Mouse (Mus musculus): Measurements from ENCODE around the gene Aqp12. TPM values are rescaled to one million over a fixed set of nuclear protein-coding genes. Genes with fewer than 3 reads are reported as not detected.

The Aqp12 gene
- total RNA-seq, 2 experiments from 2014 or later: not detected

GRCm38 (mm10) chr1:93013367-93013766, 7.2 kb downstream of the Aqp12 start:
- no peak for DNase-seq
- intact Hi-C loops (cut with DNase I): no loop called here

GRCm38 (mm10) chr1:93014460-93014859, 8.3 kb downstream of the Aqp12 start:
- DNase-seq: peak; percentile 60 to 63
- intact Hi-C loops (cut with DNase I): no loop called here

- DNase-seq: no peak
- intact Hi-C loops (cut with DNase I): no loop called here
Measured at GRCm38 (mm10) chr1:93015136-93015535, 9.0 kb downstream of the Aqp12 start.

GRCm38 (mm10) chr1:93018716-93019115, 12.6 kb downstream of the Aqp12 start:
- no peak for DNase-seq
- intact Hi-C loops (cut with DNase I): no loop called here

- intact Hi-C loops (cut with DNase I): no loop called here
- DNase-seq: no peak
Measured at GRCm38 (mm10) chr1:93020602-93021001, 14.5 kb downstream of the Aqp12 start.

GRCm38 (mm10) chr1:93026600-93026999, 20.5 kb downstream of the Aqp12 start:
- intact Hi-C loops (cut with DNase I): no loop called here
- no peak for DNase-seq

GRCm38 (mm10) chr1:93029387-93029786, 23.3 kb downstream of the Aqp12 start:
- intact Hi-C loops (cut with DNase I): no loop called here
- DNase-seq: no peak

GRCm38 (mm10) chr1:93030060-93030459, 23.9 kb downstream of the Aqp12 start:
- intact Hi-C loops (cut with DNase I): no loop called here
- no peak for DNase-seq

GRCm38 (mm10) chr1:93031199-93031598, 25.1 kb downstream of the Aqp12 start:
- intact Hi-C loops (cut with DNase I): no loop called here

GRCm38 (mm10) chr1:93033989-93034388, 27.9 kb downstream of the Aqp12 start:
- intact Hi-C loops (cut with DNase I): no loop called here

More at GRCm38 (mm10) chr1:93031199-93031598, 25.1 kb downstream of the Aqp12 start:
- DNase-seq: no peak

GRCm38 (mm10) chr1:93035981-93036380, 29.8 kb downstream of the Aqp12 start:
- intact Hi-C loops (cut with DNase I): no loop called here
- no peak for DNase-seq

More at GRCm38 (mm10) chr1:93033989-93034388, 27.9 kb downstream of the Aqp12 start:
- no peak for DNase-seq

GRCm38 (mm10) chr1:93046153-93046789, 40.1 kb downstream of the Aqp12 start:
- intact Hi-C loops (cut with DNase I): no loop called here
- DNase-seq: no peak

GRCm38 (mm10) chr1:93050071-93050470, 43.9 kb downstream of the Aqp12 start:
- DNase-seq: no peak
- intact Hi-C loops (cut with DNase I): no loop called here

GRCm38 (mm10) chr1:93051124-93051833, 45.1 kb downstream of the Aqp12 start:
- intact Hi-C loops (cut with DNase I): no loop called here
- no peak for DNase-seq

Other genes with a start within 250 kb of the Aqp12 start
- 100 to 1,000 TPM; 244 to 266 TPM for gene Gpc1, start 174.7 kb upstream of the Aqp12 start, total RNA-seq (2021)
- gene Ankmy1, start 103.4 kb upstream of the Aqp12 start, total RNA-seq (2021): under 1 TPM; 0.10 to 0.18 TPM
- gene Dusp28, start 99.4 kb upstream of the Aqp12 start, total RNA-seq (2021): 10 to 100 TPM; 20.4 to 22.2 TPM
- gene Rnpepl1, start 95.6 kb upstream of the Aqp12 start, total RNA-seq (2021): 10 to 100 TPM; 62.7 to 66.0 TPM
- gene Capn10, start 72.0 kb upstream of the Aqp12 start, total RNA-seq (2021): 1 to 10 TPM; 3.4 to 4.8 TPM
- gene Gpr35, start 55.5 kb upstream of the Aqp12 start, total RNA-seq (2021): under 1 TPM in 1 of 2 experiments, not detected in 1; 0.39 TPM
- gene Kif1a, start 95.6 kb downstream of the Aqp12 start, total RNA-seq (2021): 1 to 10 TPM in 1 of 2 experiments, under 1 TPM in 1; 0.64 to 1.6 TPM
- gene Agxt, start 128.9 kb downstream of the Aqp12 start, total RNA-seq (2021): under 1 TPM in 1 of 2 experiments, not detected in 1; 0.28 TPM
- gene 2310007B03Rik, start 154.6 kb downstream of the Aqp12 start, total RNA-seq (2021): not detected
- gene Crocc2, start 162.4 kb downstream of the Aqp12 start, total RNA-seq (2021): not detected
- 1 to 10 TPM; 4.3 to 5.4 TPM for gene Sned1, start 229.5 kb downstream of the Aqp12 start, total RNA-seq (2021)